Mouse (Mus musculus): Measurements from ENCODE around the gene Dnajb1.

Dnajb1 gene

GRCm38 (mm10) chr8:83654725-83655124 lies 46.7 kb downstream of the Dnajb1 start:
- DNase-seq (ENCODE audit: low read depth, low spot score): no peak

GRCm38 (mm10) chr8:83656043-83656442 lies 48.0 kb downstream of the Dnajb1 start:
- DNase-seq (ENCODE audit: low read depth, low spot score): no peak

- DNase-seq (ENCODE audit: low read depth, low spot score): no peak
These were observed 48.7 kb downstream of the Dnajb1 start for GRCm38 (mm10) chr8:83656484-83657246.

DNA sequence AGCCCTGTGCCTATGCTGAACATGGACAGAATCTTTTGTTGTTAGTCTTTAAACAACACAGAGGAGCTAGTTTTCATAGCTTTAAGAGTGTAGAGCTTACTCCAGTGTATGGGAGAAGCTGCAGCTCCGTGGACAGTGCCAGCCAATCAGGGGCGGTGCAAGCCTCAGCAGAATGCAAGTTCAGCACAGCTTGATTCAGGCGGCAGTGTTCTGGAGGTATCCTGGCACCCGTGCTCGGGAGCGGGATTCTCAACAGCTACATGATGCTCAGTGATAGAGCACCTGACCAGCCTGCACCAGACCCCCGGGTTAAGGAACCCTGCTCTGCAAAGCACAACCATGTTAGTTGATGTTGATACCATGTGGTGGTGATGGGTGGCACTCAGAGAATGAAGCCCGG lies 52.6 kb downstream of the Dnajb1 start:
- DNase-seq (ENCODE audit: low read depth, low spot score): peak; percentile 77

- DNase-seq (ENCODE audit: low read depth, low spot score): no peak
These were observed 53.1 kb downstream of the Dnajb1 start for GRCm38 (mm10) chr8:83660995-83661680.
